8 mouse cellular contexts compared by ENCODE assay signal in the genomic region with DNA sequence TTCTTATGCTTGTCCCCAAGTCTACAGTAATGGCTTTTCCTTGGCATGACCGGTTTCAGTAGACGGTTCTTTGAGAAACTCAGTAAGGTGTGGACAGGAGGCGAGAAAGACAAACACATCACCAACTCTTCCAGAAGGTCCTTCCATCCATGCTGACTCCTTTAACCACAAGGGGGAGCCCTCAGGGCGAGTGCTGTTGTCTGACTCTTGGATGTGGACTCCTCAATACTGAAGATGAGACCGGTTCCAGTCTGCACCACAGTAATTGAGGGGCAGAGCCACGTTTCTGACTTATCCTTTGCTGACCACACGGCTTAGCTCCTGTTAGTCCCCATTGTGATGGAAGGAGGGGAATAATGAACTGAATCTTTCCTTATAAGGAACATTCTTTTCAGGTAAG. TPM values are rescaled to one million over a fixed set of nuclear protein-coding genes. Genes with fewer than 3 reads are reported as not detected.
DNase-seq lines count a peak whose midpoint lies in the region; ATAC-seq and TF ChIP-seq lines count a peak whose summit lies in the region.

No protein-coding gene starts in this region.

- H3K4me1 ChIP-seq in kidney, embryonic 16.5 days (ENCODE audit: insufficient read depth, low read length), result peaks cover 33% of the 10 kb centered on the region
- peaks cover 25% of the 10 kb centered on the region for H3K4me1 ChIP-seq in embryonic facial prominence, embryonic 10.5 days
- H3K4me1 ChIP-seq in heart, embryonic 14.5 days (ENCODE audit: control insufficient read depth in 2 of 2, insufficient read depth in 2 of 2, low read length in 2 of 2), result peaks cover 18 to 29% of the 10 kb centered on the region in 2 experiments
- no peaks in the 10 kb centered on the region for H3K4me1 ChIP-seq in thymus, adult 2 months (replicated peaks; ENCODE audit: control insufficient read depth, insufficient read depth, low read length)

- no peaks in the 10 kb centered on the region for H3K27me3 ChIP-seq in kidney, embryonic 16.5 days (ENCODE audit: insufficient read depth, low read length)
- H3K27me3 ChIP-seq in embryonic facial prominence, embryonic 10.5 days (replicated peaks; ENCODE audit: low read depth, poor library complexity, severe bottlenecking), result no peaks in the 10 kb centered on the region
- H3K27me3 ChIP-seq in heart, embryonic 14.5 days (ENCODE audit: control insufficient read depth, insufficient read depth, low read length), result no peaks in the 10 kb centered on the region
- peaks cover 3% of the 10 kb centered on the region; the same call in 1 of the 2 replicates for H3K27me3 ChIP-seq in thymus, adult 2 months (ENCODE audit: control insufficient read depth, insufficient read depth, low read length)

- no peak overlapping the region for H3K27ac ChIP-seq in kidney, embryonic 16.5 days (ENCODE audit: low read length)
- H3K27ac ChIP-seq in embryonic facial prominence, embryonic 10.5 days (replicated peaks), result no peak overlapping the region
- peak overlapping the region; percentile 26 to 96; a peak in 2 of 4 replicates for H3K27ac ChIP-seq in heart, embryonic 14.5 days (replicated peaks in 1 of 2; ENCODE audit: control insufficient read depth in 1 of 2, insufficient read depth in 1 of 2, low read depth in 2 of 2, low read length in 2 of 2)
- H3K27ac ChIP-seq in thymus, adult 2 months (ENCODE audit: control insufficient read depth, insufficient read depth, low read length), result no peak overlapping the region

- DNase-seq in kidney, adult 18-20 months, result peak; percentile 66
- peak; percentile 73 for DNase-seq in adrenal gland, postnatal 25 days
- DNase-seq in embryonic facial prominence, embryonic 10.5 days (ENCODE audit: low spot score), result peak; percentile 62
- peak; percentile 53 to 60 for DNase-seq in left cerebral cortex, adult 8-10 months (ENCODE audit: low spot score in 2 of 2)
- DNase-seq in natural killer cell, adult 2 months (ENCODE audit: low spot score in 2 of 2), result peak; percentile 19 to 34
- peak; percentile 46 for DNase-seq in thymus, adult 2 months

- H3K9ac ChIP-seq in kidney, embryonic 16.5 days (replicated peaks; ENCODE audit: low read length), result no peak overlapping the region
- H3K9ac ChIP-seq in heart, embryonic 14.5 days (ENCODE audit: low read length), result no peak overlapping the region

- no peak overlapping the region for H3K4me2 ChIP-seq in kidney, embryonic 16.5 days (replicated peaks; ENCODE audit: low read depth, low read length)
- no peak overlapping the region for H3K4me2 ChIP-seq in heart, embryonic 14.5 days (ENCODE audit: low read length)

- H3K36me3 ChIP-seq in kidney, embryonic 16.5 days (ENCODE audit: insufficient read depth, low read length), result no peaks in the 10 kb centered on the region
- no peaks in the 10 kb centered on the region for H3K36me3 ChIP-seq in embryonic facial prominence, embryonic 10.5 days (replicated peaks)
- no peaks in the 10 kb centered on the region for H3K36me3 ChIP-seq in heart, embryonic 14.5 days (ENCODE audit: control insufficient read depth, insufficient read depth, low read length)
- H3K36me3 ChIP-seq in thymus, adult 2 months (ENCODE audit: control insufficient read depth, insufficient read depth, low read length), result no peaks in the 10 kb centered on the region

- no peak for ATAC-seq in kidney, embryonic 16.5 days (ENCODE audit: low FRiP score, low TSS enrichment)
- no peak for ATAC-seq in heart, embryonic 14.5 days (ENCODE audit: insufficient number of reproducible peaks, insufficient read depth, low FRiP score, low read depth)

- H3K9me3 ChIP-seq in kidney, embryonic 16.5 days (ENCODE audit: low read length), result no peaks in the 10 kb centered on the region
- no peaks in the 10 kb centered on the region for H3K9me3 ChIP-seq in embryonic facial prominence, embryonic 10.5 days
- H3K9me3 ChIP-seq in heart, embryonic 14.5 days (ENCODE audit: control insufficient read depth, low read length), result no peaks in the 10 kb centered on the region

- TF ChIP-seq POLR2A in thymus, adult 2 months (IDR thresholded peaks at IDR 0.05; ENCODE audit: control insufficient read depth, extremely low read depth, insufficient read depth, low read length, poor library complexity), result no peak

- no peak for TF ChIP-seq CTCF in thymus, adult 2 months (IDR thresholded peaks at IDR 0.05; ENCODE audit: borderline replicate concordance, control insufficient read depth, extremely low read depth, insufficient read depth, low read length, poor library complexity)

- H3K4me3 ChIP-seq in kidney, embryonic 16.5 days (ENCODE audit: low read length), result no peak overlapping the region
- no peak overlapping the region for H3K4me3 ChIP-seq in embryonic facial prominence, embryonic 10.5 days
- H3K4me3 ChIP-seq in heart, embryonic 14.5 days (ENCODE audit: control insufficient read depth in 1 of 2, insufficient read depth in 1 of 2, low read depth in 1 of 2, low read length in 2 of 2), result no peak overlapping the region
- H3K4me3 ChIP-seq in thymus, adult 2 months (ENCODE audit: control insufficient read depth, insufficient read depth, low read length), result no peak overlapping the region

- WGBS in kidney, embryonic 16.5 days, result 35% methylated on average over 7 of the region's 7 CpGs
- WGBS in embryonic facial prominence, embryonic 10.5 days, result 44% methylated on average over 7 of the region's 7 CpGs
- 28% methylated on average over 7 of the region's 7 CpGs for WGBS in heart, embryonic 14.5 days
- 33% methylated on average over 7 of the region's 7 CpGs for WGBS in thymus, adult 2 months

RNA-seq across cellular contexts. Expression of a gene that starts 1.2 kb away (rescaled TPM):
- 12.3 and 13.0 TPM in 2 replicates for polyA plus RNA-seq in kidney, embryonic 16.5 days (2015; fragmentation: Nextera tagmentation; extraction: Ambion mirVana)
- 12.4 and 13.2 TPM in 2 replicates for total RNA-seq in adrenal gland, postnatal 25 days (2021)
- 2.0 and 2.5 TPM in 2 replicates for polyA plus RNA-seq in embryonic facial prominence, embryonic 10.5 days (2016; fragmentation: Nextera tagmentation; extraction: Ambion mirVana)
- 46.9 and 60.9 TPM in 2 replicates for polyA plus RNA-seq in heart, embryonic 14.5 days (2014; fragmentation: Nextera tagmentation; extraction: Ambion mirVana)
- 1 to 10 TPM; 5.8 to 8.0 (median 6.4) TPM for total RNA-seq in left cerebral cortex, adult 8-10 months (2022)
- polyA plus RNA-seq in thymus, adult 2 months (2012; rRNA removed), result 1.3 and 1.5 TPM in 2 replicates

RNA-seq across cellular contexts. Expression of a gene that starts 30.5 kb away (rescaled TPM):
- 6.8 and 7.2 TPM in 2 replicates for polyA plus RNA-seq in kidney, embryonic 16.5 days (2015; fragmentation: Nextera tagmentation; extraction: Ambion mirVana)
- 13.9 and 17.2 TPM in 2 replicates for total RNA-seq in adrenal gland, postnatal 25 days (2021)
- 3.7 and 3.9 TPM in 2 replicates for polyA plus RNA-seq in embryonic facial prominence, embryonic 10.5 days (2016; fragmentation: Nextera tagmentation; extraction: Ambion mirVana)
- polyA plus RNA-seq in heart, embryonic 14.5 days (2014; fragmentation: Nextera tagmentation; extraction: Ambion mirVana), result 12.4 and 16.2 TPM in 2 replicates
- total RNA-seq in left cerebral cortex, adult 8-10 months (2022), result 10 to 100 TPM; 13.4 to 26.8 (median 15.3) TPM
- polyA plus RNA-seq in thymus, adult 2 months (2012; rRNA removed), result 0.38 and 1.4 TPM in 2 replicates

Comparison
In these comparisons a context has a peak if more than half of its experiments do, and no peak if none do; other contexts are left out.
1. H3K27ac ChIP-seq: peak in heart, embryonic 14.5 days (2 of 2); none in kidney, embryonic 16.5 days (single experiment), embryonic facial prominence, embryonic 10.5 days (single experiment) and thymus, adult 2 months (single experiment).
2. Peak in every context shown above with its lines, with median percentiles within 50 percentile points of each other: DNase-seq.